In the genomic region with DNA sequence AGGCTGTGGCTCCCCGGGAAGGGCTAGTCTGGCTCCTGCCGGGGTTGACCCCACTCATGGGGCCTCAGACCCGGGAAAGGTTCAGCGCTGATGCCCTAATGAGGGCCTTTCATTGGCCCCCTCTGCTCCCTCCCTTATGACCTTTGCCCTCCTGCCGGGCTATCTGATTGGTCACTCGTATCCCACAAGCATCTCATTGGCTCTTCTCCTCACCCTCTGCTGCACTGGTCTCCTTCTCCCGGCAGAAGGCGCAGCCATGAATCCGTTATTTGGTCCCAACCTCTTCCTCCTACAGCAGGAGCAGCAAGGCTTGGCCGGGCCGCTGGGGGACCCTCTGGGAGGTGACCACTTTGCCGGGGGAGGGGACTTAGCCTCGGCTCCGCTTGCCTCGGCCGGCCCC, we compare ENCODE assay signal across 8 mouse cellular contexts. TPM values are rescaled to one million over a fixed set of nuclear protein-coding genes. Genes with fewer than 3 reads are reported as not detected.
A peak's percentile ranks its signal among the peaks of the same experiment; 100 is the strongest.
DNase-seq lines count a peak whose midpoint lies in the region; ATAC-seq and TF ChIP-seq lines count a peak whose summit lies in the region.

Gene Iffo1, plus strand, starts transcription at position 241 of the 400 bp plus-strand sequence.

- H3K27ac ChIP-seq in ES-E14 (ENCODE audit: insufficient read depth, low read depth, low read length, poor library complexity, severe bottlenecking) = peak within 1 kb of the TSS; percentile 32; the same call in 1 of the 2 replicates
- peak within 1 kb of the TSS; percentile 88 for H3K27ac ChIP-seq in forebrain, embryonic 13.5 days
- H3K27ac ChIP-seq in heart, postnatal 0 days (ENCODE audit: low read depth) = peak within 1 kb of the TSS; percentile 93
- peak within 1 kb of the TSS; percentile 82 for H3K27ac ChIP-seq in liver, embryonic 16.5 days (ENCODE audit: low read length)
- peak within 1 kb of the TSS; percentile 94 for H3K27ac ChIP-seq in neural tube, embryonic 13.5 days (replicated peaks)

- no peaks in the 10 kb centered on the region for H3K9me3 ChIP-seq in ES-E14 (ENCODE audit: control insufficient read depth, insufficient read depth, low read depth, low read length)
- H3K9me3 ChIP-seq in forebrain, embryonic 13.5 days (replicated peaks) = no peaks in the 10 kb centered on the region
- H3K9me3 ChIP-seq in heart, postnatal 0 days (replicated peaks; ENCODE audit: control insufficient read depth, low read length) = no peaks in the 10 kb centered on the region
- H3K9me3 ChIP-seq in liver, embryonic 16.5 days (replicated peaks; ENCODE audit: control insufficient read depth, low read length) = no peaks in the 10 kb centered on the region
- no peaks in the 10 kb centered on the region for H3K9me3 ChIP-seq in neural tube, embryonic 13.5 days

- peaks cover 35% of the 10 kb centered on the region for H3K36me3 ChIP-seq in ES-E14 (ENCODE audit: control insufficient read depth, insufficient read depth, low read length, poor library complexity, severe bottlenecking)
- H3K36me3 ChIP-seq in forebrain, embryonic 13.5 days (ENCODE audit: poor library complexity, severe bottlenecking) = peaks cover 59% of the 10 kb centered on the region
- H3K36me3 ChIP-seq in heart, postnatal 0 days (replicated peaks; ENCODE audit: control insufficient read depth, insufficient read depth, low read length) = peaks cover 28% of the 10 kb centered on the region
- H3K36me3 ChIP-seq in liver, embryonic 16.5 days (ENCODE audit: control insufficient read depth, insufficient read depth) = peaks cover 20% of the 10 kb centered on the region
- H3K36me3 ChIP-seq in neural tube, embryonic 13.5 days = peaks cover 47% of the 10 kb centered on the region

- no peak for TF ChIP-seq EP300 in heart, postnatal 0 days (IDR thresholded peaks at IDR 0.05; ENCODE audit: low read depth)

- ATAC-seq in cerebellum, adult (ENCODE audit: insufficient number of reproducible peaks, low FRiP score, low TSS enrichment) = peak; percentile 87
- peak; percentile 97 for ATAC-seq in forebrain, embryonic 13.5 days
- ATAC-seq in heart, postnatal 0 days (ENCODE audit: insufficient read depth, low read depth) = peak; percentile 86
- peak; percentile 96 for ATAC-seq in liver, embryonic 16.5 days (ENCODE audit: low read depth)
- peak; percentile 95 for ATAC-seq in neural tube, embryonic 13.5 days (ENCODE audit: low read depth)

- peaks cover 4 to 21% of the 10 kb centered on the region in 2 experiments; a peak in 2 of 4 replicates for H3K4me1 ChIP-seq in ES-E14 (ENCODE audit: control insufficient read depth in 2 of 2, insufficient read depth in 2 of 2, low read length in 2 of 2, poor library complexity in 1 of 2)
- H3K4me1 ChIP-seq in forebrain, embryonic 13.5 days = peaks cover 46% of the 10 kb centered on the region
- peaks cover 43% of the 10 kb centered on the region for H3K4me1 ChIP-seq in heart, postnatal 0 days (ENCODE audit: control insufficient read depth, insufficient read depth)
- H3K4me1 ChIP-seq in liver, embryonic 16.5 days (ENCODE audit: control insufficient read depth, low read depth, low read length) = peaks cover 27% of the 10 kb centered on the region
- peaks cover 51% of the 10 kb centered on the region for H3K4me1 ChIP-seq in neural tube, embryonic 13.5 days (replicated peaks)

- H3K9ac ChIP-seq in ES-E14 (ENCODE audit: insufficient read depth, low read depth, low read length, poor library complexity, severe bottlenecking) = peak within 1 kb of the TSS; percentile 78
- H3K9ac ChIP-seq in forebrain, embryonic 13.5 days = peak within 1 kb of the TSS; percentile 97
- peak within 1 kb of the TSS; percentile 77 for H3K9ac ChIP-seq in heart, postnatal 0 days (replicated peaks; ENCODE audit: low read depth, low read length)
- peak within 1 kb of the TSS; percentile 88 for H3K9ac ChIP-seq in liver, embryonic 16.5 days (ENCODE audit: low read depth, low read length)
- peak within 1 kb of the TSS; percentile 93 for H3K9ac ChIP-seq in neural tube, embryonic 13.5 days

- in situ Hi-C loops in ES-E14 (cut with MboI; ENCODE audit: low sequenced_read_pairs in 2 of 2, unreplicated experiment in 2 of 2) = no loop called here

- peak within 1 kb of the TSS; percentile 78 to 83 for H3K4me3 ChIP-seq in ES-E14 (ENCODE audit: insufficient read depth in 1 of 2, low read depth in 1 of 2, low read length in 2 of 2, poor library complexity in 1 of 2, severe bottlenecking in 1 of 2)
- H3K4me3 ChIP-seq in forebrain, embryonic 13.5 days = peak within 1 kb of the TSS; percentile 82
- peak within 1 kb of the TSS; percentile 83 for H3K4me3 ChIP-seq in heart, postnatal 0 days (ENCODE audit: low read depth, low read length)
- peak within 1 kb of the TSS; percentile 85 for H3K4me3 ChIP-seq in liver, embryonic 16.5 days (ENCODE audit: low read depth, low read length)
- peak within 1 kb of the TSS; percentile 83 for H3K4me3 ChIP-seq in neural tube, embryonic 13.5 days

- under 1% methylated on average over 16 of the region's 16 CpGs for WGBS in forebrain, embryonic 13.5 days
- under 1% methylated on average over 16 of the region's 16 CpGs for WGBS in heart, postnatal 0 days
- 0% methylated on average over 16 of the region's 16 CpGs for WGBS in liver, embryonic 16.5 days (ENCODE audit: insufficient replicate concordance)
- under 1% methylated on average over 16 of the region's 16 CpGs for WGBS in neural tube, embryonic 13.5 days

- peak within 1 kb of the TSS; percentile 95 for H3K4me2 ChIP-seq in forebrain, embryonic 13.5 days
- peak within 1 kb of the TSS; percentile 93 for H3K4me2 ChIP-seq in heart, postnatal 0 days (ENCODE audit: low read depth, low read length)
- H3K4me2 ChIP-seq in liver, embryonic 16.5 days (ENCODE audit: low read depth, low read length) = peak within 1 kb of the TSS; percentile 93
- H3K4me2 ChIP-seq in neural tube, embryonic 13.5 days = peak within 1 kb of the TSS; percentile 91

- no peaks in the 10 kb centered on the region for H3K27me3 ChIP-seq in forebrain, embryonic 13.5 days
- no peaks in the 10 kb centered on the region for H3K27me3 ChIP-seq in heart, postnatal 0 days (ENCODE audit: control insufficient read depth, insufficient read depth, low read length)
- no peaks in the 10 kb centered on the region for H3K27me3 ChIP-seq in liver, embryonic 16.5 days (ENCODE audit: control insufficient read depth, insufficient read depth, low read depth, low read length)
- H3K27me3 ChIP-seq in neural tube, embryonic 13.5 days = no peaks in the 10 kb centered on the region

- peak; percentile 58 for TF ChIP-seq CTCF in heart, postnatal 0 days (IDR thresholded peaks at IDR 0.05; ENCODE audit: low read depth)

- DNase-seq in ES-E14 (ENCODE audit: low read depth, low spot score) = peak; percentile 91
- peak; percentile 96 for DNase-seq in heart, postnatal 0 days (ENCODE audit: low spot score)
- peak; percentile 91 to 95 for DNase-seq in kidney, postnatal 4 days
- DNase-seq in telencephalon, adult 2 months (ENCODE audit: low read depth, low spot score) = peak; percentile 94

TF ChIP-seq in ES-E14, 5 proteins besides CTCF, POLR2A, EP300 and RAD21:
- no peak for TF ChIP-seq ZNF384 (IDR thresholded peaks at IDR 0.05; ENCODE audit: low read depth, low read length)
- peak; percentile 92 for TF ChIP-seq CHD2 (IDR thresholded peaks at IDR 0.05; ENCODE audit: low read depth, low read length)

RNA-seq across cellular contexts. Expression of gene Iffo1, which starts in this region (rescaled TPM):
- 15.1 and 16.5 TPM in 2 replicates for total RNA-seq in ES-E14 (2012; rRNA removed)
- polyA plus RNA-seq in forebrain, embryonic 13.5 days (2015; fragmentation: Nextera tagmentation; extraction: Ambion mirVana) = 11.9 and 14.4 TPM in 2 replicates
- 10.6 and 41.9 TPM in 2 replicates for total RNA-seq in heart, postnatal 0 days (2014; rRNA removed; ENCODE audit: low replicate concordance)
- 10.5 and 12.3 TPM in 2 replicates for polyA plus RNA-seq in heart, postnatal 0 days (2015; fragmentation: Nextera tagmentation; extraction: Ambion mirVana)
- 3.0 and 4.2 TPM in 2 replicates for polyA plus RNA-seq in liver, embryonic 16.5 days (2015; fragmentation: Nextera tagmentation; extraction: Ambion mirVana)
- polyA plus RNA-seq in neural tube, embryonic 13.5 days (2015; fragmentation: Nextera tagmentation; extraction: Ambion mirVana) = 21.1 and 24.0 TPM in 2 replicates

Comparison
In these comparisons a context has a peak if more than half of its experiments do, and no peak if none do; other contexts are left out.
1. Peak in every context shown above with its lines: DNase-seq, ATAC-seq, H3K4me3 ChIP-seq and H3K27ac ChIP-seq.
2. H3K27ac ChIP-seq: peak in every context shown above with its lines; median percentile 94 in neural tube, embryonic 13.5 days; 93 in heart, postnatal 0 days; 88 in forebrain, embryonic 13.5 days; 82 in liver, embryonic 16.5 days; 32 in ES-E14.